Mouse (Mus musculus): Measurements from ENCODE around the gene Pde5a.

Pde5a gene

DNA sequence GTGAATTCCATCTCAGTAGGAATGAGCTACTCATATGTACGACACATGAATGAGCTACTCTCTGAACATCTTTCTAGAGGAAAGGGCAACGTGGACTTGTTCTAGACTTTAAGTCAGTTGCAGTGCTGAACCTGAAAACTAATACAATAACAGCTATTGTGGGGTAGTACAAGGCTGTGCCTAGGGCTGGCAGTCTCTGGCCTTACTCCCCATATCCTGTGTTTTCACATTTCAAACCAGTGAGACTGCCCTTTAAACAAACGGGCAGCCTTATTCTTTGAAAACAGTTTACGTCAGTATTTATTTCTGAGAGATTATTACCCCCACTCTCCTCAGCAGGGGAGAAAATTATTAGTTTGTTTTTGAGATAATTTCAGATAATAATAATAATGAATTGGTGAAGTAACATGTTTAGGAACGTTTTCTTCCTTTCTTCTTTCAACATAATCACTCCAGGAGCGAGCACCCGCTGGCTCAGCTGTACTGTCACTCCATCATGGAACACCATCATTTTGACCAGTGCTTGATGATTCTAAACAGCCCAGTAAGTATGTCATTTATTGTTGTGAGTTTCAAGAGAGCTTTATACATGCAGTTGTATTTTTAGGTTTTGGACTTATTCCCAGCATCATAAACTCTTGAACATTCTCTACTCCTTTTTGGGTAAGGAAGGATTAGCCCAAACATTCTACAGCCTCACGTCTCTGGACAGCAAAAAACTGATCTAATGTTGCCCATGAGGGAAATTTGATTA lies 106.5 kb downstream of the Pde5a start:
- no peak for DNase-seq (ENCODE audit: extremely low read depth, insufficient read length, low spot score)

DNA sequence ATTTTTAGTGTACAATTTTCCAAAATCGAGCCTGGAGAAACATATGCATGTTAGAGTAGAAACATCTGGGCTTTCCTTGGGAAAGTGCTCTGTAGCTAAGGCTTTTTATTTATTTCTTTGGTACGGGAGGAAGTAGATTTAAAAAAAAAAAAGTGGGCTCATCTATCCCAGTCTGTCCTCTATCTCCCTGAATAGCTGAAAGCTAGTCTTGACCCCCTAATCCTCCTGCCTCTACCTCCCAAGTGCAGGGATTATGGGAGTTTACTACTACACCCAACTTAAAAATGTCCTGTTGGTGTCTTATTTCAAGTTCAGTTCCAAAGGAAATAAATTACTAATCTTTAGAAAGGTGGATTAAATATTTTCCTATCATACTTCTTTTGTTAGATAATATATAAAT lies 108.9 kb downstream of the Pde5a start:
- DNase-seq (ENCODE audit: extremely low read depth, insufficient read length, low spot score), result no peak

DNA sequence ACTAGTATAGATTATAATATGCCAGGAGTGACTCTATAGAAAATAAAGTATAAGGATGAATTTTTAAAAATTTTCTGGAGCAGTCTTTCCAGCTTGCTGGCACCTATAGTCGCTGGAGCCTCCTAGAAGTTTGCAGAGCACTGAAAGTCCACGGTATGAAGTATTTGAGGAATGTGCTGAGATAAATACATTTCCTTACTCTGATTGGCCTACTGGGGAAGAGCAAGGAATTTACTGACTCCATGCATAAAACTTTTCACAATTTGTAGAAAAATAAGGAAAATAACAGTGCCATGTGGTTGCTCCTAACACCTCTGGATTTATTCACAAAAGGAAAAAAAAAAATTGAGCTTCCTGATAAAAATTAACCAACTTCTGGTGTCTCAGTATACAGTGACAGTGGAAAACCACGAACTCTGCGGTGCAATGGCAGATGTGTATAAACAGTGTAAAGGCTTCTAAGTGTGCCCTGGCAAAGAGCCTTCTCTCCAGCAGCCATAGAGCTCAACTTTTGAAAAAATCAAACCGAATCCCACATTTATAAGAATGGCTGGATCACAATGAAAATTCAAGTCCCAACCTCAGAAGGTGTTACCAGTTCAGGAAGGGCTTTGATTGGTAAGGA lies 119.8 kb downstream of the Pde5a start:
- DNase-seq (ENCODE audit: extremely low read depth, insufficient read length, low spot score), result no peak

DNA sequence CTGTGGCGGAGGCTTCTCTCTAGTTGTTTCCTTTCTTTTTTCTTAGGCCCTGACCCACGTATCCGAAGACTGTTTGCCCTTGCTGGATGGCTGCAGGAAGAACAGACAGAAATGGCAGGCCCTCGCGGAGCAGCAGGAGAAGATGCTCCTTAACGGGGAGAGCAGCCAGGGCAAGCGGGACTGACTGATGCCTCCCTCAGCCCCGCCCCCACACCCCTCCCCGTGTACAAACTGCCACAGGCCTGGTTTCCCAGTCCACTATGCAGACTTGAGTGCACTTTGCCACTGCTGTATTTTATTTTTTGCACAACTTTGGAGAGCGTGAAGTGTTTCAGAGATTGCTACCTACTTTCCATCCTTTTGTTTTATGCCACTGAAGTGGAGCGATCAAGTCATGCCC lies 126.4 kb downstream of the Pde5a start:
- no peak for DNase-seq (ENCODE audit: extremely low read depth, insufficient read length, low spot score)

DNA sequence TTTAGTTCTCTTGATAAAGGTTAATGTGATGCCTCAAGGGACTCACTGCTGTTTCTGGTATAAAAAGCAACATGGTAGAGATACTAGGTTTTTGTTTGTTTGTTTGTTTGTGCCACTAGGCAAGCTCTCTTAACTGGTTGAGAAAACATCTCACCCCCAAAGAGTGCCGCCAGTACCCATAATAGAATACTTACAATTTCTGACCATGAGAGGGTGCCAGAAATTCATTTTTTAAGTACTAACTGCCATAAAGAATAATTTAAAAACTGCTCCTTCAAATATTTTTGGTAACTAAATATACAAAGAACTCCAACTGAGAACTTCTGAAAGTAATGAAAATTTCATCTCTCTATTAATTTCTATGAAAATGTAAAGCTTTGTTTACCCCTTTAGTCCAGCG lies 131.1 kb downstream of the Pde5a start:
- no peak for DNase-seq (ENCODE audit: extremely low read depth, insufficient read length, low spot score)

DNA sequence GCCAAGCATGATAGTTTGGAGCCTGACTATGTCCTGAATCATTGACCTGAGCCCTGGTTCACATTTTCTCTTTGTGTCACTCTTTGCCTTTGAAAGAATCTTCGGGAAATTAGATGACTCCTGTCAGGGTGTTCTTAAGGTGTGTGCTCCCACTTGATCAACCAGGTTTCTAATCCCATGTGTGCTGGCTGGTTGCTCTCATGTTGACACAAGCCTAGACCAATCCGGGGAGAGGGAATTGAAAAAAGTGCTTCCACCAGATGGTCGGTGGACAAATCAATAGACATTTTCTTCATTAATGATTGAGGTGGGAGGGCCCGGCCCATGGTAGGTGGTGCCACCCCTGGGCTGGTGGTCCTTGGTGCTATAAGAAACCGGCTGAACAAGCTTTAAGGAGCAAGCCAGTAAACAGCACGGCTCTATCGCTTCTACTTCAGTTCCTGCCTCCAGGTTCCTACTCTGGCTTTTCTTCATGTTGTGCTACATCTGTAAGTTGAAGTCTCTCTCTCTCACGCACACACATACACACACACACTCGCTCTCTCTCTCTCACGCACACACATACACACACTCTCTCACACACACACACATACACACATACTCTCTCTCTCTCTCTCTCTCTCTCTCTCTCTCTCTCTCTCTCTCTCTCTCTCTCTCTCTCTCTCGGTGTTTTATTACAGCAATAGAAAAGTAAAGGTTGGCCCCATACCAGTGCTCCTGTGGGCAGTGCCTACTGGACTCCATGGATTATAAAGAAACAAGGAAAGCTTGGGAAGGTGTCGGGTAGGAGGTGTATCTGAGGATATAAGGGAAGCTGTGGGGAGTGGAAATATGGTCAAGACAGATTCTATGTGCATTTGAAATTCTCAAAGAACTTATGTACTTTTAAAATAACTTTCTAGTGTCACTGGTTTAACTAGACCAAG lies 132.1 kb downstream of the Pde5a start:
- no peak for DNase-seq (ENCODE audit: extremely low read depth, insufficient read length, low spot score)

DNA sequence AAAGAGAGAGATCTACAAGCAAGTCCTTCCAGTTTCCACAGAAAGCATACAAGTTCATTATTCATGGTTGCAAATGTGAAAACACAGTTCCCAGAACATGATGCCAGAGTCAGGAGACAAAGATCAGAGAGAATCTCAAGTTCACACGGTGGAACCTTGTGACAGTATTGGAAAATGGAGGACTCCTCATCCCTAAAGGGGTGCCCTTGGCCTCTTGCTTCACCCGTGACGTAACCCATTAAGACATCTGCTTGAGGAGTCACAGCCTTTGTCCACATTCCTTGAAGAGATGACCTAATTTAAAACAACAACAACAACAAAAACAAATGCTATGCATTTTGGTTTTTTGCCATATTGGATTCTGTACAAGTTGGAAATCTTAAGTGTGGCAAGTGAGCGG lies 136.3 kb downstream of the Pde5a start:
- no peak for DNase-seq (ENCODE audit: extremely low read depth, insufficient read length, low spot score)

DNA sequence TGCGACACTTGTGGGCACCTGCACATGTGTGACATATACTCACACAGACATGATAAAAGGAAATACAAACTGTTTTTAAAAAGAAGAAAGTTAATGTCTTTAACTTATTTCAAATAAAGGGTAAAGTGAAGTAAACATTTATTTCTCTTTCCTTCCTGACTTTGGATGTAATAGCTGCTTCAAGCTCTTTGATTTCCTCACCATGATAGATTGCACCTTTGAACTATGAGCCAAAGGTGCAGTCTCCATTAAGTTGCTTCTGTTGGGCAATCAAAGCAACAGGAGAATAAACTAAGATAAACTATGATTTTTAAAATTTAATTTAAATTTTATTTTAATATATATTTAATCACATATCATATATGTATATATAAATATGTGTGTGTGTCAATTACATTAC lies 139.5 kb downstream of the Pde5a start:
- no peak for DNase-seq (ENCODE audit: extremely low read depth, insufficient read length, low spot score)

DNA sequence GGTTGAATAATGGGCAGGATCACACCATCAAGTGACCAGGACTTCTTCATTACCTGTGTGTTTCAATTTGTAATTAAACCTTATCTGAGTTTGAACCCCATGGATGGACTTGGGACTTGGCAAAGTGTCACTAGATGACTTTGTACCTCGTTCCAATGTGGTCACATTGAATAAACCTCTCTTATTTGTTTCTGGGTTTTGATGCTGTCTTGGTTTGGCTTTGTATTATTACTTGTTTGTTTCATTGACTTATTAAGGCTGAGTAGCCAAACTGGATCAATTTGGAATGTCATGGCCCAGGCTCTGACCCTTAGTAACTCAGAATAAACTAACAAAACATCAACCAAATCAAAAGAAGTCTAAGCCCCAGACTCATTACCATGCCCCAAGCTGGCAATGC lies 142.8 kb downstream of the Pde5a start:
- DNase-seq (ENCODE audit: extremely low read depth, insufficient read length, low spot score), result no peak

DNA sequence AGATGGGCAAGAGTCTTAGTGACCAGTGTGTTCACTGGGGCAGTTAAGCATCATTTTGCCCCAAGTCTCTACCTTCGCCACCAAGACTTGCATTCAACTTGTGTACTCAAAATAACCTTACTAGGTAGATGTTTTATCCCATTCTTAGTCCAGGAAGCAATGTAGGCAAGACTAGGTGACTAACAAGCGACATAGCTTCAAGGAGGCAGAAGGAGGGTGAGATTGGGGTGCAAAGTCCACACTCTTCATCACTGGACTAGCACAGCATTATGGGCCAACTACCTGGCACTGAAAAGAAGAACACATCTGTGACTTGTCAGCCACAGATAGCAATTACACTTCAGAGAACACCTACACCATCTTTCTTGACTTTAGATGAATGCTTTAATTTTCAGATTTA lies 148.1 kb downstream of the Pde5a start:
- DNase-seq (ENCODE audit: extremely low read depth, insufficient read length, low spot score), result no peak

DNA sequence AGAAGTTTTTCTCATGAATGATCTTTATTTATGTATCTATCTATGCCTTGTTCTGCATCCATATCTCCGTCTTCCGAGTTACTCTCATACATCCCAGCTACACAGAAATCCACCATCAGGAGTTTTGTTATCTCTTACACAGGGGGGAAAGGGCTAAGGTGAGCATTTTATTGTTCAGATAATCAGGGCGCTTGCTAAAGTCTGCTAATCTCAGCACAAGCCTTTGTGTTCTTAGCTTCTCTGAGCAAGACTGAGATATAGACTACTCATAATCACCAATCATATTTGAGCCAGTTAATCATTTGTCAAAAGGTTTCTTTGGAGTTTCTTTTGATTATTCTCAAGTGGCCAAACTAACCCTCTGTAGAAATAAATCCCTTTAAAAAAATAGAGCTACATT lies 148.8 kb downstream of the Pde5a start:
- DNase-seq (ENCODE audit: extremely low read depth, insufficient read length, low spot score), result no peak

DNA sequence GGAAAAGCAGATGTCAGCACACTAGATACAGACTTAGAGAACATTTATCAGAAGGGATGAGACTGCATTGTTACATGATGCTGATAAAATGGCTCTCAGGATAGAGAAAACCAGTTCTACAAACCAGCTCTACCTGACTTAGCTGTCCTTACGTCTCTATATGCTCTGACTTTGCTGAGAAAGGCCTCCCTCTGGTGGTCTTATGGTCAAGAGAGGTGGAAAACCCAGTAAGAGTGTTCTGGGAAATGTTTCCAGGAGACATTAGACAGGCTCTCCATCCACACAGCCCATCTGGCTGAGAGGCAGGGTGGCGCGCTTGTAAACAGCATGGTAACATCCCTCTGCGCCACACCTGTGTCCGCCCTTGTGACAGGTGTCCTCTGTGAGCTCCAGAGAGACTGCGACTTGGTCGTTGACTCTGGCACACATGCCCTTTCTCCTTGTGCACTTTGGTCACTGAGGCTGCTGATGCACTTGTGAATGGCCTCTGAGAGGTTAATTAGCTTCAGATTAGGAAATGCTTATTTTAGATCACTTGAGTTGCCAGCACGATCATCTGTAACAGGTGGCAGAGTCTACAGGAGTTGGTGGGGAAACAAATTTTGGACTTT lies 150.1 kb downstream of the Pde5a start:
- no peak for DNase-seq (ENCODE audit: extremely low read depth, insufficient read length, low spot score)

DNA sequence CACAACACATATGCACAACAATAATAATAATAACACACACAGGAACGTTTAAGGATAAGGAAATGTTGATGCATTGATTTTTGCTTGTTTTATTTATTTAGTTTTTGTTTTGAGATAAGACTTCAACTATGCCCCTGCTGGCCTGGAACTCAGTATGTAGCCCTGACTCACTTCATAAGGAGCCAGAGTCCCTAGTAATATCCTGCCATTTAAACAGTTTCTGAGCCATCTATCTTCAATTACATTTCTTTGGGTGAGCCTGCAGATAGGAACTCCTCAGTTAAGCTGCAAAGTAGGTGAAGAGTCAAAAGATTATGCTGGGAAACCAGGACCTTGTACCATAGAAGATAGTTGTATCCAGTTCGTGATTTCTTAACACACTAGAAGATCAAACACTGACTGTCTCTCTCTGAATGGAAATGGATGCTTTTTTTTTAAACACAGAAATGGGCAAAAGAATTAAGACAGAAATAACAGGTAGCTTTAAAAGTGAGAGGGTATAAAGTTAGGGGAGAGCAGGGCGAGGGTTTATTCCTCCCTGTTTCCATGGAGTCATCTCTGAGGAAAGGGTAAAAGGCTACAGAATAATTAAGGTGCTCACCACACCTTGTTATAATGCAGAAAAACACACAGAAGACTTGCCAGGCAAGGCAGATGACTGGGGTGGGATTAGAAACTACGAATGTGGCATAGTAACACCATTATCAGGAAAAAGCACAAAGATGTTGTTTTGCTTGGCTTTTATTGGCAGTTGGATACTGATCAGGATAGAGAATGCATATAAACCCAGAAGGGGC lies 159.0 kb downstream of the Pde5a start:
- DNase-seq (ENCODE audit: extremely low read depth, insufficient read length, low spot score), result no peak

DNA sequence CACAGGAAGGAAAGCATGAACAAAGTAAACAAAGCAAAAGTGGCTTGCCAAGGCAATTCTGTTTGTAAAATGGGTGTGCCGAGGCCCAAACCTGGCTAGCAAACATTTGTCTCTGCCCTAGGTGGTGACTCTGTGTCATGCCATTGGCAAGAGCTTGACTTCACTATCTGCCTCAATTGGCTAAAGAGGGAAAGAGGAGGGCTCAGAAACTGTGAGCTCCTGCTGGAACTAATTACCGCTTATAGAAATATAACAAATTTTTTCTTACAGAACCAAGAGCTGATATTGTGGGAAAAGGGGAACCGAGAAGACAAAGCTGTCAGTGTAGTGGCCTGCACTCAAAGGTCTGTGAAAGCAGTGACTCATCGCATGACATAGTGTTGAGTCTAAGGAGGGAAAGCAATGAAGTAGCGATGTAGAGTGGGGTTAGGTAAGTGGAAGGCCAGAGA lies 159.6 kb downstream of the Pde5a start:
- DNase-seq (ENCODE audit: extremely low read depth, insufficient read length, low spot score), result peak; percentile 37

DNA sequence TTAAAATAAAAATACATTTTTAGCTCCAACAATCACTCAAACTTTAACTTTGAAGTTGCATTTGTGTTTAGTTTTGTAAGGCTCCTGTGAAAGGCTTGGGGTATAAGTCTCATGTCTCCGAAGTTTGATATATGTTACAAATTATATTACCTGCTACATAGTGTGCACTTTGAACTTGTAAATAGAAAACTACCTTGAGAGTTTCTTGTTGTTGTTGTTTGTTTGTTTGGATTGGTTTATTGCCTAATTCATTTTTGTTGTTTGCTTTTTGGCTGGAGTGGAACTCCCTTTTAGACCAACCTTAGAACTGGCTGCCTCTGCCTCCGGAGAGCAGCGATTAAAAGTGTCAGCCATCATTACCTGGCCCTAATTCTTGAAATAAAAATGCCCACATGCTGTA lies 166.0 kb downstream of the Pde5a start, which contains the start of gene Fabp2:
Gene Fabp2 (plus strand): TSS at position 301 of the 400 bp plus-strand sequence.
- no peak for DNase-seq (ENCODE audit: extremely low read depth, insufficient read length, low spot score)

DNA sequence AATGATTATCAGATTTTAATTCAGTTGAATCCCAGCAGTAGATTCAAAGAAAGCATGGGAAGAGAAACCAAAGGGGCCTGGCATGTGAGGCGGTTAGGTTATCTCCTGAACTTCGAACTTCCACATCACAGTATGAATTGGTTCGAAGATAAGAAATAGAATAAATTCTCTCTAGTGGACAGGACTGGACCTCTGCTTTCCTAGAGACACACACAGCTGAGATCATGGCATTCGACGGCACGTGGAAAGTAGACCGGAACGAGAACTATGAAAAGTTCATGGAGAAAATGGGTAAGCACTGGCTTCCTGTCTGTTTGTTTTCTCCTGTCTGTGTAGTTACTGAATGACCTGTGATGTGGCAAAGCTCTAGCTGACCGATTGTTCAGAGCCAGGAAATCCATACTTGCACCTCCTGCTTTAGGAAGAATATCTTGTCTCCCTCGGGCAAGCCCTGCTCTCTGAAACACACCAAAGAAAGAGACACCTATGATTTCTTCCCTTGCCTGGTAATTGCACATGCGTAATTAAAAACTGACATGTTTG lies 166.5 kb downstream of the Pde5a start:
- no peak for DNase-seq (ENCODE audit: extremely low read depth, insufficient read length, low spot score)

DNA sequence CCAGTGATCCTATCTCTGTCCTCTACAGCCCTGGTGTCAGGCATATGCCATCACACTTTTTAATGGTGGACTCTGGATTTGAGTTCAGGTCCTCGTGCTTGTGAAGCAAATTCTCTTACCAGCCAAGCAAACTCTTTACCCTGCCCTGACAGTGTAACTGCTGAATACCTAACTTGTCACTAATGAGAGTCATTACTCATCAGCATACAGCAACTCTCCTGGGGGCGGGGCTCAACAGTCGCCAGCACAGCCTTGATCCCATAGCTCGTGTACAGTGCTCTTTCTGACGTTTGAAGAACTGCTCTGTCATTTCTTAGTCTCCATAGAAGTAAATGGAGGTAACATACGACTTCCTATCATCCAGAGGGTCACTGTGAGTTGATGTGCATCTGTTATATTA lies 169.5 kb downstream of the Pde5a start:
- no peak for DNase-seq (ENCODE audit: extremely low read depth, insufficient read length, low spot score)

DNA sequence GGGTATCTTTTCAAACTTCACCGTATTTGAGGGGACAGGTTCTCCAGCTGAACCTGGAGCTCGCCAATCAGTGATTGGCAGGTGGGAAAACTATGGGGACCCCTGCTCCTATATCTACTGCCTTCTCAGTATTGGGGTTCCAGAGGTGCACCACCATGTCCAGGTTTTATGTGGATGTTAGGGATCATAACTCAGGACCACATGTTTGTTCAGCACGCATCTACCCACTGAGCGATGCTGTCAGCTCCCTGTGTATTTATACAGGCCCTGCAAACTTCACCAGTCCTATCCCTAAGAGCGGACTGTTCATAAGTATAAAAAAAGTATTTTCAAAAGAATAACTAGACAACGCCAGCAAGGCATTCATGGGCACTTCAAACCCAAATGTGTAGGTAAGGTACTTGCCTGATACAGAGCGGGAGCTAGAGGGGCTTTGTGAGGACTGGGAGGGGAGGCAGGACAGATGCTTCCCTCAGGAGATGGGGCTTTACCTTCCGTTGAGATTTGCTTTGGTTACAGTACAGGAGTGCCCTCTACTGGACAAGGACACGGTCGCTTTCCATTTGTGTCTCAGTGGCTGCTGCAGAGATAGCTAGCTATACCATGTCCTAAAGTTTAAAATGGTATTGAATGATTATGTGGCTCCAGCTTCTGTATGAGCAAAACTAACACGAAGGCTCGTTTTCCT lies 175.1 kb downstream of the Pde5a start:
- no peak for DNase-seq (ENCODE audit: extremely low read depth, insufficient read length, low spot score)

DNA sequence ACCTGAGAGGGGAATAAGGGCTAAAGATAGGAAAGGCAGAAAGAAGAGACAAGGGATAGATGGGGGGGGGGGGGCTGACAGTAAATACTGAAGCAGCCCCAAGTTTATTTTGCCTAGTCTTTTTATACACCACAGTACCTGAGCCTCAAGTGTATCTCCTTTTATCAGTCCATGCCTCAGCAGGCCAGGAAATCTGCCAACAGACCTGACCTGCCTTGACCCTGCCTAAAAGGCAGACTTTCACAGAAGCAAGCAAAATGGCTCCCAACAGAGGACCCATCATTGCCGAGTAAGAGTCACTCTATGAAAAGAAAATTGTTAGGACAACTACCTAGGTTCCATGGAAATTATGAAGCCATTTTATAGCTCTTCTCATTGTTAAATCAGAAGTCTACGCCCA lies 179.1 kb downstream of the Pde5a start:
- no peak for DNase-seq (ENCODE audit: extremely low read depth, insufficient read length, low spot score)

All from 3134 (cell line).